Mouse (Mus musculus): Measurements from ENCODE around the gene Cdc25a. TPM values are rescaled to one million over a fixed set of nuclear protein-coding genes. Genes with fewer than 3 reads are reported as not detected.

Gene Cdc25a
- polyA plus RNA-seq, 1 experiment from 2014 or later = 15.1 TPM

DNA sequence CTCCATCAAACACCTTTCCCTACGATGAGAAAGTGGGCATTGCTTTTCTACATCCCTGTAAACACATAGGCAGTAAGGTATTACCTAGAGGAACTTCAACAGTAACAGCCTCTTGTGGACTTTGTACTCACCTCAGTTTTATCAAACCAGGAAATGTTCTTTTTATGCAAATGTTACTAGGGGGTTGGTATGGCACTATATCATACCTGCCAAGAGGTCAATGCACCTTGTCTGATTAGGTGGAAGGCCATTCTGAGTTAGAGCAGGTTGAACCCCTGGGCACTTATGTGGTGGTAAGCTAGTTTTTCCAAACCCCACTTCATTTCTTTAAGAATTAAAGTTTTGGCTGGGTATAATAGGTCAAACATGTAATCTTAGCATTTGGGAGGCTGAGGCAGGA lies 3.9 kb downstream of the Cdc25a start:
- peaks cover 11% of the 10 kb centered on the region; the same call in 1 of the 2 replicates for H3K4me1 ChIP-seq (ENCODE audit: control insufficient read depth, insufficient read depth, low read length)
- H3K9ac ChIP-seq (ENCODE audit: low read length) = no peak overlapping the region
- 97% methylated on average over 1 of the region's 1 CpGs for WGBS
- no peaks in the 10 kb centered on the region for H3K27me3 ChIP-seq (replicated peaks; ENCODE audit: control insufficient read depth, insufficient read depth, low read length)
- DNase-seq (ENCODE audit: low spot score) (no peak), ATAC-seq (no peak)
- no peak overlapping the region for H3K4me3 ChIP-seq (ENCODE audit: low read depth, low read length)
- H3K36me3 ChIP-seq (ENCODE audit: control insufficient read depth, insufficient read depth, low read length) = peaks cover 62% of the 10 kb centered on the region
- H3K4me2 ChIP-seq (ENCODE audit: low read length) = no peak overlapping the region
- H3K9me3 ChIP-seq (replicated peaks; ENCODE audit: control insufficient read depth, low read length) = no peaks in the 10 kb centered on the region
- no peak overlapping the region for H3K27ac ChIP-seq (ENCODE audit: low read depth, low read length)

- no peaks in the 10 kb centered on the region for H3K27me3 ChIP-seq (replicated peaks; ENCODE audit: control insufficient read depth, insufficient read depth, low read length)
- H3K9me3 ChIP-seq (replicated peaks; ENCODE audit: control insufficient read depth, low read length) = no peaks in the 10 kb centered on the region
- H3K4me2 ChIP-seq (ENCODE audit: low read length) = no peak overlapping the region
- ATAC-seq (no peak), DNase-seq (ENCODE audit: low spot score) (no peak)
- WGBS = 84% methylated on average over 4 of the region's 4 CpGs
- H3K4me3 ChIP-seq (ENCODE audit: low read depth, low read length) = no peak overlapping the region
- H3K9ac ChIP-seq (ENCODE audit: low read length) = no peak overlapping the region
- H3K4me1 ChIP-seq (ENCODE audit: control insufficient read depth, insufficient read depth, low read length) = no peaks in the 10 kb centered on the region
- H3K36me3 ChIP-seq (ENCODE audit: control insufficient read depth, insufficient read depth, low read length) = peaks cover 100% of the 10 kb centered on the region
- no peak overlapping the region for H3K27ac ChIP-seq (ENCODE audit: low read depth, low read length)
Observed at GRCm38 (mm10) chr9:109886259-109886658, 10.9 kb downstream of the Cdc25a start.

GRCm38 (mm10) chr9:109887321-109887720 lies 11.9 kb downstream of the Cdc25a start:
- no peak overlapping the region for H3K4me3 ChIP-seq (ENCODE audit: low read depth, low read length)
- no peak overlapping the region for H3K4me2 ChIP-seq (ENCODE audit: low read length)
- H3K27ac ChIP-seq (ENCODE audit: low read depth, low read length) = no peak overlapping the region
- H3K27me3 ChIP-seq (replicated peaks; ENCODE audit: control insufficient read depth, insufficient read depth, low read length) = no peaks in the 10 kb centered on the region
- no peaks in the 10 kb centered on the region for H3K4me1 ChIP-seq (ENCODE audit: control insufficient read depth, insufficient read depth, low read length)
- H3K9me3 ChIP-seq (replicated peaks; ENCODE audit: control insufficient read depth, low read length) = no peaks in the 10 kb centered on the region
- 95% methylated on average over 5 of the region's 5 CpGs for WGBS
- no peak overlapping the region for H3K9ac ChIP-seq (ENCODE audit: low read length)
- ATAC-seq (no peak), DNase-seq (ENCODE audit: low spot score) (no peak)
- H3K36me3 ChIP-seq (ENCODE audit: control insufficient read depth, insufficient read depth, low read length) = peaks cover 100% of the 10 kb centered on the region

DNA sequence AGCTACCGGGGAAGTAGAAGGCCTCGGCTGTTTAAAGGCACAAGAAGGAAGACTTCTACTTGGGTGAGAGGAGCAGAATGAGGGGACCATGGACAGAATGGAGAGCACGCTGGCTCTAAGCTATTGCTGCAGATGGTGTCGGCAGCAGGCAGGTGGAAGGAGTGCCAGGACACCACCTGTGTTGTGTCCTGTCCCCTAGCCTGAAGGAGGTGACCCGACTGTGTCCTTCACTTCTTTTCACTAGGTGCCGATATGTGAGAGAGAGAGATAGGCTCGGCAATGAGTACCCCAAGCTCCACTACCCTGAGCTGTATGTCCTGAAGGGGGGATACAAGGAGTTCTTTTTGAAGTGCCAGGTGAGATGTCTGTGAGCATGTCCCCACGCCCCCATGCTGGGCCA lies 16.1 kb downstream of the Cdc25a start:
- Histone ChIP-seq H3K9me3 (replicated peaks; ENCODE audit: control insufficient read depth, low read length) (no peaks in the 10 kb centered on the region), H3K27me3 (replicated peaks; ENCODE audit: control insufficient read depth, insufficient read depth, low read length) (no peaks in the 10 kb centered on the region), H3K27ac (ENCODE audit: low read depth, low read length) (no peak overlapping the region), H3K9ac (ENCODE audit: low read length) (no peak overlapping the region), H3K4me2 (ENCODE audit: low read length) (no peak overlapping the region), H3K36me3 (ENCODE audit: control insufficient read depth, insufficient read depth, low read length) (peaks cover 83% of the 10 kb centered on the region), H3K4me1 (ENCODE audit: control insufficient read depth, insufficient read depth, low read length) (no peaks in the 10 kb centered on the region), H3K4me3 (ENCODE audit: low read depth, low read length) (no peak overlapping the region)
- 93% methylated on average over 8 of the region's 8 CpGs for WGBS
- ATAC-seq (no peak), DNase-seq (ENCODE audit: low spot score) (no peak)

- Histone ChIP-seq H3K27ac (ENCODE audit: low read depth, low read length) (no peak overlapping the region), H3K4me1 (ENCODE audit: control insufficient read depth, insufficient read depth, low read length) (no peaks in the 10 kb centered on the region), H3K9me3 (replicated peaks; ENCODE audit: control insufficient read depth, low read length) (no peaks in the 10 kb centered on the region), H3K36me3 (ENCODE audit: control insufficient read depth, insufficient read depth, low read length) (peaks cover 76% of the 10 kb centered on the region), H3K27me3 (replicated peaks; ENCODE audit: control insufficient read depth, insufficient read depth, low read length) (no peaks in the 10 kb centered on the region), H3K9ac (ENCODE audit: low read length) (no peak overlapping the region), H3K4me3 (ENCODE audit: low read depth, low read length) (no peak overlapping the region), H3K4me2 (ENCODE audit: low read length) (no peak overlapping the region)
- peak; percentile 82 for DNase-seq (ENCODE audit: low spot score)
- peak; percentile 44 for ATAC-seq
- WGBS = 72% methylated on average over 5 of the region's 5 CpGs
Observed at GRCm38 (mm10) chr9:109892651-109893250, 17.4 kb downstream of the Cdc25a start.

- ATAC-seq (peak; percentile 84), DNase-seq (ENCODE audit: low spot score) (peak; percentile 92)
- peaks cover 58% of the 10 kb centered on the region for H3K36me3 ChIP-seq (ENCODE audit: control insufficient read depth, insufficient read depth, low read length)
- peak overlapping the region; percentile 81 for H3K27ac ChIP-seq (ENCODE audit: low read depth, low read length)
- H3K9ac ChIP-seq (ENCODE audit: low read length) = peak overlapping the region; percentile 52
- no peaks in the 10 kb centered on the region for H3K4me1 ChIP-seq (ENCODE audit: control insufficient read depth, insufficient read depth, low read length)
- WGBS = 38% methylated on average over 6 of the region's 6 CpGs
- no peaks in the 10 kb centered on the region for H3K9me3 ChIP-seq (replicated peaks; ENCODE audit: control insufficient read depth, low read length)
- H3K4me3 ChIP-seq (ENCODE audit: low read depth, low read length) = no peak overlapping the region
- H3K27me3 ChIP-seq (replicated peaks; ENCODE audit: control insufficient read depth, insufficient read depth, low read length) = no peaks in the 10 kb centered on the region
- no peak overlapping the region for H3K4me2 ChIP-seq (ENCODE audit: low read length)
Observed at GRCm38 (mm10) chr9:109894413-109895090, 19.2 kb downstream of the Cdc25a start.

- Histone ChIP-seq H3K27me3 (replicated peaks; ENCODE audit: control insufficient read depth, insufficient read depth, low read length) (no peaks in the 10 kb centered on the region), H3K4me3 (ENCODE audit: low read depth, low read length) (no peak overlapping the region), H3K4me2 (ENCODE audit: low read length) (no peak overlapping the region), H3K9me3 (replicated peaks; ENCODE audit: control insufficient read depth, low read length) (no peaks in the 10 kb centered on the region), H3K27ac (ENCODE audit: low read depth, low read length) (no peak overlapping the region), H3K36me3 (ENCODE audit: control insufficient read depth, insufficient read depth, low read length) (peaks cover 48% of the 10 kb centered on the region), H3K4me1 (ENCODE audit: control insufficient read depth, insufficient read depth, low read length) (no peaks in the 10 kb centered on the region), H3K9ac (ENCODE audit: low read length) (no peak overlapping the region)
- 78% methylated on average over 6 of the region's 6 CpGs for WGBS
- DNase-seq (ENCODE audit: low spot score) (no peak), ATAC-seq (no peak)
Observed at GRCm38 (mm10) chr9:109895593-109895992, 20.2 kb downstream of the Cdc25a start.

DNA sequence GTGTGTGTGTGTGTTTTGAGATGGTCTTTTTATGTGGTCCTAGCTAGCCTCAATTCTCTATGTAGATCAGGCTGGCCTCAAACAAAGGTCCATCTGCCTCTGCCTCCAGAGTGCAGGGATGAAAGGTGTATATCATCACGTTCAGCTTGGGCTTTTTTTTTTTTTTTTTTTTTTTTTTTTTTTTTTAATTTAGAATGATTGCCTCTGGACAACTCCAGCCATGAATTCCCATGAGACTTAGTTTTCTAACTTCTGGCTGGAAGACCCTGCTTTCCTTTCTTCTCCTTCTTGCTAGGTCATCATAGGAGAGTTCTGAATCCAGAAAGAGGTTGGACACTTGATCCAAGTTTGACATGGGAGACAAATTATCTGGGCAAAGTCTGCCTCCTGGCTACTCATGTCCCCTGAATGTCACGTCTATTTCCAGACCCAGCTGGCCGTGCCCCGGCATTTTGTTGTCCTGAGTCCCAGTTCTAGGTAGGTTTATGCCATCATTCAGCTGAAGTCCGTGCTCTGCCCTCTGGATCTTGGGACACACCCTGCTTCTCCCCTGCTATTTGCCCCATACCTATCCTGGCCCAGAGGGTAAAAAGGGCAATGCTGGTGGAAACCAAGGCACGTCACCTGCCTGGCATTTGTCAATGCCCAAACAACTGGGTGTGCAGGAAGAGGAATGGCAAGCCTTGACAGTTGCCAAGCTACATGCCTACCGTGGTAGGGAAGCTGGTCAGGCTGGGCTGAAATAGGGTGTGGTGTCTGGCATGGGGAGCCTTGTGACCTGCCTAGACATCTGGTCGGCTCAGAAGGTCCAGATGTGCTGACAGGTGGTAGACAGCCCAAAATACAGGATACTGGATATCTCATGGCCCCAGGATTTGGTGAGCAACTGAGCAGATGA lies 21.1 kb downstream of the Cdc25a start:
- no peak for ATAC-seq
- WGBS = 89% methylated on average over 8 of the region's 8 CpGs
- H3K9me3 ChIP-seq (replicated peaks; ENCODE audit: control insufficient read depth, low read length) = no peaks in the 10 kb centered on the region

More for the DNA sequence above, 21.1 kb downstream of the Cdc25a start:
- no peak overlapping the region for H3K9ac ChIP-seq (ENCODE audit: low read length)
- no peak overlapping the region for H3K27ac ChIP-seq (ENCODE audit: low read depth, low read length)
- peaks cover 39% of the 10 kb centered on the region for H3K36me3 ChIP-seq (ENCODE audit: control insufficient read depth, insufficient read depth, low read length)
- H3K4me3 ChIP-seq (ENCODE audit: low read depth, low read length) = no peak overlapping the region
- H3K27me3 ChIP-seq (replicated peaks; ENCODE audit: control insufficient read depth, insufficient read depth, low read length) = no peaks in the 10 kb centered on the region
- DNase-seq (ENCODE audit: low spot score) = no peak
- H3K4me2 ChIP-seq (ENCODE audit: low read length) = no peak overlapping the region
- H3K4me1 ChIP-seq (ENCODE audit: control insufficient read depth, insufficient read depth, low read length) = no peaks in the 10 kb centered on the region
